Mouse (Mus musculus) small intestine, adult 2 months (tissue): ENCODE results near the gene Rxfp3. TPM values are rescaled to one million over a fixed set of nuclear protein-coding genes. Genes with fewer than 3 reads are reported as not detected.
"Not testable (repeated sequence)": the region's sequence is repeated elsewhere in the genome, so short reads cannot be mapped to it uniquely, and the experiment has no call there.

Source experiments
- H3K27ac ChIP-seq: fragments of 200-500 bp; 2 replicates; pipeline ENCODE4 v1.5.1; 2012; ENCODE audit warnings: low read depth, low read length, control low read depth, inconsistent platforms; ENCODE audit not compliant: insufficient read depth
- H3K27me3 ChIP-seq: fragments of 200-500 bp; 2 replicates; pipeline ENCODE4 v1.6.1; 2012; ENCODE audit warnings: mild to moderate bottlenecking, moderate library complexity, low read length, inconsistent platforms; ENCODE audit not compliant: control insufficient read depth, insufficient read depth
- H3K36me3 ChIP-seq: fragments of 200-500 bp; 2 replicates; pipeline ENCODE4 v1.6.1; 2012; ENCODE audit warnings: mild to moderate bottlenecking, low read length, control low read depth, inconsistent platforms; ENCODE audit not compliant: control insufficient read depth, insufficient read depth
- H3K4me1 ChIP-seq: fragments of 200-500 bp; 2 replicates; pipeline ENCODE4 v1.6.1; 2012; ENCODE audit warnings: low read length, inconsistent platforms, mixed read lengths; ENCODE audit not compliant: control insufficient read depth, insufficient read depth, insufficient read length
- H3K4me3 ChIP-seq: fragments of 200-500 bp; 2 replicates; pipeline ENCODE4 v1.5.1; 2012; ENCODE audit warnings: low read depth, mild to moderate bottlenecking, control low read depth, inconsistent platforms, low read length, moderate library complexity
- CTCF ChIP-seq: fragments of 200-500 bp; IDR thresholded peaks from 2 replicates; pipeline ENCODE4 v1.5.1; 2012; ENCODE audit warnings: low read depth, mild to moderate bottlenecking, control low read depth, inconsistent platforms, low read length, moderate library complexity, mixed read lengths; ENCODE audit not compliant: insufficient replicate concordance, insufficient read length; ENCODE audit errors: extremely low read depth
- POLR2A ChIP-seq: fragments of 200-500 bp; IDR thresholded peaks from 2 replicates; pipeline ENCODE4 v1.6.1; 2012; ENCODE audit warnings: low read depth, mild to moderate bottlenecking, control low read depth, inconsistent platforms, low read length, moderate library complexity
- WGBS: fragments of 180-500 bp; shearing (Covaris S2); methylation state at CpG from one replicate; pipeline ENCODE4 v1.1.7; 2018; 5-methylcytosine and 5-hydroxymethylcytosine counted together
- polyA plus RNA-seq: library from polyadenylated mRNA; depleted of rRNA; stranded (reverse); fragments of >200 nt; gene quantifications from 2 replicates; pipeline ENCODE4 v1.2.3, GENCODE M21; 2012; rRNA removed

The Rxfp3 gene
- polyA plus RNA-seq, 1 experiment = not detected

DNA sequence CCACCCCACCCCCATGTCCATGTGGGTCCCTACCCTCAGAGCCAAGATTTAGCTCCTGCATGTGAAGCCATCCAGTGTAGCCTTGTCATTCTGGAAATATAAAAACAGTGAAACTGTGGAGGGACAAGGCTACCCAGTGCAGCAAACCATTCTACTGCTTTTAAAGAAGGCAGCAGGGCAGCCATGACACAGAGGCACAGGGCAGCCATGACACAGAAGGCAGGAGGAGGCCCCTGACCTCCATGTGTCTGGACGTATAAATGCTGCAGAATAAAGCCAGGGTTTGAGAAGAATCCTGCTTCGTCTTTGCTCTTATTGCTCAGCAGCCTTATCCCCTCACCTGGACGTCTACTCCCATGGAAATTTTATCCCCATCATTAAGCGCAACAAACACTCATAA is 34.0 kb downstream of the Rxfp3 start:
- 84% methylated on average over 4 of the region's 4 CpGs for WGBS
- no peak for TF ChIP-seq CTCF
- TF ChIP-seq POLR2A = no peak
- no peak overlapping the region for H3K4me3 ChIP-seq
- no peak overlapping the region for H3K27ac ChIP-seq
- no peaks in the 10 kb centered on the region for H3K4me1 ChIP-seq
- H3K27me3 ChIP-seq = no peaks in the 10 kb centered on the region
- no peaks in the 10 kb centered on the region for H3K36me3 ChIP-seq

DNA sequence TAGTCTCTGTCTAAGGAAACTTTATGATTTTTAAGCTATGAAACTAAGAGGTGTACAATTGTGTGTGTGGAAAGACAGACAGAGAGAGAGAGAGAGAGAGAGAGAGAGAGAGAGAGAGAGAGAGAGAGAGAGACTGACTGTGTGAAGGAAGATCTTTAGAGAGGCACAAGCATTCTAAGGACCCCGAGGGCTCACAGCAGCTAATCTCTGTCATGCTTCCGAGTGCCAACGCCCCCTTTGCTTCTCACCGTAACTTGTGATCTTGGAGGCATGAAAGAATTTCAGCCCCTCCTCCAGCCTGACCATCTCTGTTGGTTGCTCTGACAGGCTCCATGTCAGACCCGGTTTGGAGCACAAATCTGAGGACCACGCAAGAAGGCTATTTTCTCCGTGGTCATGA is 37.4 kb downstream of the Rxfp3 start, which contains the start of gene Slc45a2:
Slc45a2 (plus strand) TSS at position 301 of the 400 bp plus-strand sequence.
- H3K27me3 ChIP-seq = no peaks in the 10 kb centered on the region
- WGBS = 68% methylated on average over 7 of the region's 7 CpGs
- no peak within 1 kb of the TSS for H3K4me3 ChIP-seq
- H3K36me3 ChIP-seq = peaks cover 1% of the 10 kb centered on the region; the same call in 1 of the 2 replicates
- TF ChIP-seq CTCF (no peak), POLR2A (no peak)
- no peak within 1 kb of the TSS for H3K27ac ChIP-seq
- H3K4me1 ChIP-seq = no peaks in the 10 kb centered on the region

DNA sequence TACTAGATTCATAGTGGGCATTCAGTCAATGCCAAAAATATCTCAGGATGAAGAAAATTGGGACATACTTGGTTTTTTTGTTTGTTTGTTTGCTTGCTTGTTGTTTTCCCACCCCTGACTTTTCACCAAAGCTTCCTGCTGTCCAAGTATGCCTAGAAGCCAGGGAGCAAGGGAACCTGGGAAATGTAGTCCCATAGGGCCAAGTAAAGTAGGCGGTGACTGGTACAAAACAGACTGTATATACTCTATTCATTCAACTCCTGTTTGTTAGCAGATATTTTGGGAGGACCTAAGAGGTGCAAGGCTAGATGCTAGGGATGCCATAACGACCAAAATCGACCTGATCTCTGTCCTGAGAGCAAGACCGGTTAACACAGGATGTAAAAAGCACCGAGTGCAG is 38.0 kb downstream of the Rxfp3 start:
- Histone ChIP-seq H3K27me3 (no peaks in the 10 kb centered on the region), H3K4me3 (no peak overlapping the region), H3K36me3 (peaks cover 5% of the 10 kb centered on the region; the same call in 1 of the 2 replicates), H3K4me1 (no peaks in the 10 kb centered on the region), H3K27ac (no peak overlapping the region)
- TF ChIP-seq CTCF = no peak
- TF ChIP-seq POLR2A = no peak
- 41% methylated on average over 5 of the region's 5 CpGs for WGBS

DNA sequence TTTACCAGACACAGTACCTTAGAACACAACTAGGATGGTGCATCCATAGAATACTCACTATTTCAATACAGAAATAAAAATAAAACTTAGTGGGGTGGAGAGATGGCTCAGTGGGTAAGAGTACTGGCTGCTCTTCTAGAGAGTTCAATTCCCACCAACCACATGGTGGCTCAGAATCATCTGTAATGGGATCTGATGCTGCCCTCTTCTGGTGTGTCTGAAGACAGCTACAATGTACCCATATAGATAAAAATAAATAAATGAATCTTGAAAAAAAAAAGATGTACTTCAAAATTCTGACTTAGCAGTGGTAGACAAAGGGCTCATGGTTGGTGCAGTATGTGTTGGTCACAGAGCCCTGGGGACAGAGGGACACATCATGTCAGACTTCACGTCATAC is 46.2 kb downstream of the Rxfp3 start:
- no peak overlapping the region for H3K27ac ChIP-seq
- H3K4me1 ChIP-seq = peaks cover 4% of the 10 kb centered on the region; the same call in 1 of the 2 replicates
- TF ChIP-seq CTCF (no peak), POLR2A (no peak)
- WGBS = 93% methylated on average over 1 of the region's 1 CpGs
- H3K27me3 ChIP-seq = no peaks in the 10 kb centered on the region
- peaks cover 22% of the 10 kb centered on the region for H3K36me3 ChIP-seq
- H3K4me3 ChIP-seq = no peak overlapping the region

DNA sequence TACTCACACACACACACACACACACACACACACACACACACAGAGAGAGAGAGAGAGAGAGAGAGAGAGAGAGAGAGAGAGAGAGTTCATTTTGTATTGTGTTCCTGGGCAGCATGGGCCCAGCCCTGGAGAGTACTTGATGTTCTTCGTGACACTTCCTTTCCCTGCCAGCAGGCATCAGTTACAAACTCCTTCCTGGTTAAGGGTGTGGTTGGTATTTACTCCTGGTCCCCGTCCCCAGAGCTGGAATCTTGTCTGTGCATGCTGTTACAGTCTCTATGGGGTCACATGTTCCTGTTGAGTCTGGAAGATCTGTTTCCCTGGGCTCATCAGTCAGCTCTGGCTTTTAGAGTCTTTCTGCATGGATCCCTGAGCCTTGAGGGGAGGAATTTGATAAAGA is 47.4 kb downstream of the Rxfp3 start:
- WGBS = 22% methylated on average over 2 of the region's 2 CpGs
- Histone ChIP-seq H3K4me1 (peaks cover 6% of the 10 kb centered on the region; the same call in 1 of the 2 replicates), H3K27me3 (no peaks in the 10 kb centered on the region), H3K36me3 (peaks cover 20% of the 10 kb centered on the region), H3K4me3 (no peak overlapping the region), H3K27ac (no peak overlapping the region)
- no peak for TF ChIP-seq POLR2A
- no peak for TF ChIP-seq CTCF

DNA sequence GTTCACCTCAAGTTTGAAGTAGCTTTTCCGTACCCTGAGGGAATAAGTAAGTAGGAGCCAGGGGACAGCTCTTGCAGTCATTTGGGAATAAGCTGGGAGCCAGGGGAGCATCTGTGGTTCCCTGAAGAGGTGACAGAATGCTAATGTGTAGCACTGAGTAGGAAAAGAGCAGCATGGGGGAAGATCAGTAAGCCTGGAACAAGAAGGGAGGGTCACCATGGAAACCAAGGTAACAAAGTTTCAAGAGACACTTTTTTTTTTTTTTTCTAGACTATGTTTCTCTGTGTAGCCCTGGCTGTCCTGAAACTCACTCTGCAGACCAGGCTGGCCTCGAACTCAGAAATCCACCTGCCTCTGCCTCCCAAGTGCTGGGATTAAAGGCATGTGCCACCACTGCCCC is 51.3 kb downstream of the Rxfp3 start:
- peaks cover 15% of the 10 kb centered on the region for H3K36me3 ChIP-seq
- H3K27ac ChIP-seq = peak overlapping the region; percentile 78; the same call in 1 of the 2 replicates
- H3K4me1 ChIP-seq, H3K4me3 ChIP-seq, H3K27me3 ChIP-seq: not testable (repeated sequence)
- 67% methylated on average over 2 of the region's 2 CpGs for WGBS

DNA sequence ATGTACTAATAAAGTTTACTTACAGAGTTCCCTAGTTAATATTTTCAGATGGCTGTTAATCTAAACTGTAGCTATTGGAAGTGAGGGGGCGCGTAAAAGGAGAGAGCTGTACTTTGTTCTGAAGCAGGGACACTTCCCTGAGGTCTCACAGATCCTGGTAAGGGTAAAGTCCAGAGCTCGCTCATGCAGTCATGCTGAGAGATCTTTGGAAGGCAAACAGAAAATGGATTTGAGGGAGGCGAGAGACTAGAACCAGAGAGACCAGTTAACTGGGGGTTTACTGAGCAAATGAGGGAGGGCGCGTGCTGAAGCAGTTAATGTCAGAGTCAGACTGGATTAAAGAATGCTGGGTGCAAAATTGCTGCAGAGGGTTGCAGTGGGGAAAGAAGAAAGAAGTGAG is 52.0 kb downstream of the Rxfp3 start:
- Histone ChIP-seq H3K27ac (peak overlapping the region; percentile 78), H3K27me3 (no peaks in the 10 kb centered on the region), H3K4me3 (no peak overlapping the region), H3K4me1 (peaks cover 8% of the 10 kb centered on the region), H3K36me3 (peaks cover 15% of the 10 kb centered on the region)
- WGBS = 37% methylated on average over 6 of the region's 6 CpGs
- TF ChIP-seq CTCF (no peak), POLR2A (no peak)

Other genes starting within 250 kb of the Rxfp3 start
- 0.34 and 0.96 TPM in 2 replicates for gene C1qtnf3, start 85.7 kb downstream of the Rxfp3 start, polyA plus RNA-seq
- gene Amacr, start 56.2 kb downstream of the Rxfp3 start, polyA plus RNA-seq = 5.2 and 5.3 TPM in 2 replicates
- gene Slc45a2, start 37.3 kb downstream of the Rxfp3 start, polyA plus RNA-seq = not detected in 2 replicates
- 0.13 and 0.28 TPM in 2 replicates for gene Adamts12, start 26.8 kb upstream of the Rxfp3 start, polyA plus RNA-seq